Mouse (Mus musculus): Measurements from ENCODE around the gene Bpifb9b. TPM values are rescaled to one million over a fixed set of nuclear protein-coding genes. Genes with fewer than 3 reads are reported as not detected.
"Not testable (repeated sequence)": the region's sequence is repeated elsewhere in the genome, so short reads cannot be mapped to it uniquely, and the experiment has no call there.

Bpifb9b gene
- not detected in 2 replicates for polyA plus RNA-seq (2012; rRNA removed)

DNA sequence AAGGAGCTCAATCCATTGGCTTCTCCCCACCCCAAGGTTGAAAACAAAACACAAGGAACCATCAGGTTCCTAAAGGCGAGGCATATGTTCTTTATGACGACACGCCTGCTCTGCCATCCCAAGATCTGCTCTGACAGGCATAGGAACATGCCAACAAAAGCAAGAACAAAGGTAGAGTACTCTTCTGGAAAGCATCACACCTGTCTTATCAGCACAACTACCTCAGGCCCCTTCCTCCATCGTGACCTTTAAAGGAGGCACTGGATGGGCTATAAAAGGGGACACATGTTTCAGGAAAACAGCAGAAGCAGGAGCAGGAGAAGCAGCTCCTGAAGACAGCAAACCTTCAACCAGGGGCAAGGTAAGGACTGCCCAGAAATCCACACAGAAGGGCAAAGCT, at the start of gene Bpifb9b:
Bpifb9b (plus strand) TSS at position 301 of the 400 bp plus-strand sequence.
- not testable (repeated sequence) for DNase-seq (ENCODE audit: low spot score)

DNA sequence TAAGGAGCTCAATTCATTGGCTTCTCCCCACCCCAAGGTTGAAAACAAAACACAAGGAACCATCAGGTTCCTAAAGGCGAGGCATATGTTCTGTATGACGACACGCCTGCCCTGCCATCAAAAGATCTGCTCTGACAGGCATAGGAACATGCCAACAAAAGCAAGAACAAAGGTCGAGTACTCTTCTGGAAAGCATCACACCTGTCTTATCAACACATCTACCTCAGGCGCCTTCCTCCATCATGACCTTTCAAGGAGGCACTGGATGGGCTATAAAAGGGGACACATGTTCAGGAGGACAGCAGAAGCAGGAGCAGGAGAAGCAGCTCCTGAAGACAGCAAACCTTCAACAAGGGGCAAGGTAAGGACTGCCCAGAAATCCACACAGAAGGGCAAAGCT, 49.5 kb upstream of the Bpifb9b start, which contains the start of gene Bpifb9a:
Bpifb9a (plus strand) TSS at position 301 of the 400 bp plus-strand sequence.
- DNase-seq (ENCODE audit: low spot score): not testable (repeated sequence)

DNA sequence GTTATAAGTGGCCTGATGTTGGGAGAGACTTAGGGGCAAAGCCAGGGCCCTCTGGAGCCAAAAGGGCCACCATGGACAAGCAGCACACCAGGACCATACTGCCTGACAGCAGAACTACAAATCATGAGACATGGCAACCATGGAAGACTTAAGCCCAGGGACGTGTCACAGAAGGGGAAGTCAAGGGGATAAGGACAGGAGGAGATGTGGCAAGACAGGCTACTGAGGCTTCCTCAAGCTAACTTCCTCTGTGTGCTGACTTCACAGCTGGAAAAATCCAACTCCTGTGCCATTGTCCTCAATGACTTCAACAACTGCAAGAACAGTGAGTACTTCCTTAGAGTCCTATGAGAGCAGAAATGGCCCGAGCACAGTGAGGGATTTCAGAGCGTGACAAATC, 42.6 kb upstream of the Bpifb9b start:
- not testable (repeated sequence) for DNase-seq (ENCODE audit: low spot score)

DNA sequence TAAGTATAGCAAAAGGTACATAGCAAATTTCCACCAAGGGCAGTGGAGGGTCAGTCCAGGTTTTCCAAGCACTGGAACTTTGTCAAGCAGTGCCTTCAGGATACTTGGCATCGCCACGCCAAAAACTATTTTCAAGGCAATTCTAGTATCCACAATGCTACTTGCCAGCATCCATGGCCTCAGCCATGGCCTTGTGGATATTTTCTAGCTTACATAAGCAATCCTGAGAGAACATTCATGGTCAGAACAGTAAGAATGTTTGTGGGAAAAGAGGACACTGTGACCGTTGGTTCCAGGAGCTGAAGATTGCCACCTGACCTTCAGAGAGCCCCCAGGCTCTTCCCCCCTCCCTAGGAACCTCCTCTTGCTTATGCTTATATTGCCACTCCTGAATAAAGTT, 15.2 kb upstream of the Bpifb9b start:
- DNase-seq (ENCODE audit: low spot score): not testable (repeated sequence)

DNA sequence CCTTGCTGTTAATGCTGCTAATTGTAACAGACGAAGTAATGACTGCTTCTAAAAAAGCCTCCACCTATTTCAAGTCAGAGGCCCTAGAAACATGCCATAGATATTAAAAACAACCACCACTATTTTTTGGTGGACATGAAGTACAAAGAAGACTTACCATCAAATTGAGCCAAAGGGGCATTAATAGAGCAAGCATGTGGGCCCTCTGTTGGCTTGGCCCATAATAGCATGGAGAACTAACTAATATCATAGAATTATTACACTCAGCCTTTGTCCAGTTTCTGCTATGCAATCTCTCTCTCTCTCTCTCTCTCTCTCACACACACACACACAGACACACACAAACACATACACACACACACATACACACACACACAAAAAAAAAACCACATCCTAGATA, 14.2 kb upstream of the Bpifb9b start:
- DNase-seq (ENCODE audit: low spot score): no peak

DNA sequence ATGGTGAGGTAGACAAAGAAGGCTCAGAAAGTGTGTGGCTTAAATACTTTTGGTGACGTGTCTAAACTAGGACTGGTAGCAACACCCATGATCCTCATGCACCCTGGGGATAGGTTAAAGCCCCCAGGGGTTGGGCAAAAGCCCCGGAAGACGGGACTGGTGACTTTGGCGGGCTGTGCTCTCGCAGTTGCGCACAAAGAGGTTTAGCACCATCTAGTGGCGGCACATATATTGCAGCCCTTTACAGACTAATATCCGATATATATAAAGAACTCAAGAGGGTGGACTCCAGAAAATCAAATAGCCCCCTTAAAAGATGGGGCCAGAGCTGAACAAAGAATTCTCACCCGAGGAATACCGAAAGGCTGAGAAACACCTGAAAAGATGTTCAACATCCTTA, 12.3 kb upstream of the Bpifb9b start:
- DNase-seq (ENCODE audit: low spot score): not testable (repeated sequence)

DNA sequence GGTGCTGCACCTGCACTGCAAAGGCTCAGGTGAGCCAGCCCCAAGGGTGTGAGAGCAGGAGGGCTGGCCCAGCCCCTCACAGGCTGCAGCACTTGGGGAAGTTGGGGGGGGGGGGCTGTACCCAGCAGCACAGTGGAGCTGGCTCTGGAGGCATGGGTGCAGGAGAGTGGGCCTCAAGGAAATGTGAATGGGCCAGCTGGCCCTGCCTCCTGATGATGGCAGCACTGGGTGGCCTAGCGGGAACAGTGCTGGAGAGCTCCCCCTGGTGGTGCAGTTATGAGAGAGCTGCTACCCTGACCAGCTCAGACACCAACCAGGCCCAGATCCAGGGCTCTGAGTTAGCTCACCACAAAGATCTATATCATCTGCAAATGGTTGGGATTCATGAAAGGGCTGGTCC, 6.5 kb upstream of the Bpifb9b start:
- DNase-seq (ENCODE audit: low spot score): no peak

DNA sequence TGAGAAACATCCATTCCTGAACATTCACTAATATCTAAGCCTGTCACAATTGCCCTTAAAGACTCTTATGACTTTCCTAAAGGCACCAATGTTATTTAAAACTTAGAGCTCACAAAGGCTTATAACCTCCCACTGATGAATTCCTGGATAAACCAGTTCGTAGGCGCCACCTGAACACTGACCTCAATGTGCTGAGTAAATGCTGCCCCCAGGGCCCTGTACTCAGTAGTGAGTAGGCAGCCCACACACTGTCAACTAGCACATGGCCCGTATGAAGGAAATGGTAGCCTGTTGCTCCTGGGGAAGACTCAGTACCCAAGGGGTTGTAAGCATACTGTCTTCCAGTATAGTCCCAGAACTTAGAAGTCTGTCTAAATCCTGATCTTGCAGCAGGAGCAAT, 5.3 kb upstream of the Bpifb9b start:
- DNase-seq (ENCODE audit: low spot score): no peak

DNA sequence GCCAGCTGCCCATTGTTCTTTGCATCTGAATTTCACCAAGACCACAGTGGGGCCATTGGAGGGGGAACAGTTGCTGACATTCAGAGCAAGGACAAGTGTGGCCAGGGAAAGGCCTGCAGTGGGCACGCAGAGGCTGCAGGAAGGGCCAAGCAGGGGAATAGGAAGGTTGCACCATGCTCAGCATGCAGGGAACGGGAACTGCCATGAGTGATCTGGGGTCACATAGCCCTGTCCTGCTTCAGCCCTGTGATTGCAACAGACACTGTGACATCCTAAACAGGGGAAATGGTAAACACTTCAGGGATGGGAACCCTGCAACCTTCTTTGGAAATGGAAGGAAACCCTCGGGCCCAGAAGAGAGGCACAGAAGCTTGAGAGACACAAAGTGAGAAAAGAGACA, 2.4 kb upstream of the Bpifb9b start:
- DNase-seq (ENCODE audit: low spot score): not testable (repeated sequence)

DNA sequence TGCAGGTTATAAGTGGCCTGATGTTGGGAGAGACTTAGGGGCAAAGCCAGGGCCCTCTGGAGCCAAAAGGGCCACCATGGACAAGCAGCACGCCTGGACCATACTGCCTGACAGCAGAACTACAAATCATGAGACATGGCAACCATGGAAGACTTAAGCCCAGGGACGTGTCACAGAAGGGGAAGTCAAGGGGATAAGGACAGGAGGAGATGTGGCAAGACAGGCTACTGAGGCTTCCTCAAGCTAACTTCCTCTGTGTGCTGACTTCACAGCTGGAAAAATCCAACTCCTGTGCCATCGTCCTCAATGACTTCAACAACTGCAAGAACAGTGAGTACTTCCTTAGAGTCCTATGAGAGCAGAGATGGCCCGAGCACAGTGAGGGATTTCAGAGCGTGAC, 6.7 kb downstream of the Bpifb9b start:
- not testable (repeated sequence) for DNase-seq (ENCODE audit: low spot score)

DNA sequence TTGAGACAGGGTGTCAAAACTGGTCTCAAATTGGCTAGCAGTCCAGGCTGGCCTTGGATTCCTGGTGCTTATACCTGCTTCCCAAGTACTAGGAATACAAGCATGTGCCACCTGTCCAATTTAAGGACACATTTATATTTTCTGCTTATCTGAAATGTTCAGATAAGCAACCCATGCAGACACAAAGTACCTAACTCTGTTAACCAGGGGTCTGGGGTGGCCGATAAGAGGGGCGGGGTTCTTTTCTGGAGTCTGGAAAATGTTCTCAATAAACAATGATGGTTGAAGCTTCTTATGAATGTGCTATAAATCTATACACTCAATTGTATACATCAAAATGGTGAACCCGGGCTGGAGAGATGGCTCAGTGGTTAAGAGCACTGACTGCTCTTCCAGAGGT, 19.8 kb downstream of the Bpifb9b start:
- DNase-seq (ENCODE audit: low spot score): no peak

DNA sequence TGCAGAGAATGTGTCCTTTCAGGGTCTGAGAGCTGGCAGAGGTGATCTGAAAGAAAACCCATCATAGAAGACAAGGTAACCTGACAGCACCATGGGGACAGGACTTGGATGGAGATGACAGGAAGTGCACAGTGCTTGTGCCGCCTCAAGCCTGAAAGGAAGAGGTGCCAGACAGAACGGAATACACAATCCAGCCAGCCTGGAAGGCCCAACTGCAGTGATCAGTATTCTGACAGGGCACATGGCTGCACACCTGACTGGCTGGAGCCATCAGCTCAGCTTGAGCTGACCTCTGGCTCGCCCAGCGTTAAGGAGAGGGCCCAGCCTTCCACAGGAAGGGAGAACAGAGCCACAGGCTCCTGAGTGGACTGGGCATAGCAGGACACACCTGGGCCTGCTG, 28.5 kb downstream of the Bpifb9b start:
- no peak for DNase-seq (ENCODE audit: low spot score)

DNA sequence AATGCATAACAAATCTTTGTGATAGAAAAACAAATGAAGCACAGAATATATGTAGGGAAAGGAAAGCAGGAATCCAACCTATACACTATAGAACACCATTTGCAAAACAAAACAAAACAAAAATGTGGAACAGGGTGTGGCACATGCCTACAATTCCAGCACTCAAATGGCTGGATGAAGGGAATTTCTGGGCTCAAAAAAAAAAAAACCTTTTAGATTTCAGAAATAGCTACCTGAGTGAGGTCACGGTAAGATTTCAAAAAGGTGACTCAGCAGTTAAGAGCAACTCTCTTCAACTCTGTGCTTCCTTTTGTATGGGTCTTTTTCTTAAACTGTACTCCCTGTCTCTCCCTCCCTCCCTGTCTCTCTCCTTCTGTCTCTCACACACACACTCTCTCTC, 31.1 kb downstream of the Bpifb9b start:
- no peak for DNase-seq (ENCODE audit: low spot score)

DNA sequence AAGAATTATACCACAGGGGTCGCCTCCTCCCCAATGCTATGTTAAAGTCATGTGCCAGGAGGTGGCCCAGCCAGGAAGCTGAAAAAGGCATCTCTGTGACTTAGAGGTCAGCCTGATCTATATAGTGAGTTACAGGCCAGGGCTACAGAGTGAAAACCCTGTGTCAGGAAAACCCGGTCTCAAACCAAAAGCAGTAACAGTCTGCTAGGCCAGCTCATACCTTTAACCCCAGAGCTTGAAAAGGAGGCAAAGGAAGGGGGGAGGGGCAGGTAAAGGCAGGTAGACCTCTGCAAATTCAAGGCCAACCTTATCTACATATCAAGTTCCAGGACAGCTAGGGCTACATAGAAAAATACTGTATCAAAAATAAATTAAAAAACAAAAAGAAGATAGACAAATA, 32.3 kb downstream of the Bpifb9b start:
- DNase-seq (ENCODE audit: low spot score): no peak

DNA sequence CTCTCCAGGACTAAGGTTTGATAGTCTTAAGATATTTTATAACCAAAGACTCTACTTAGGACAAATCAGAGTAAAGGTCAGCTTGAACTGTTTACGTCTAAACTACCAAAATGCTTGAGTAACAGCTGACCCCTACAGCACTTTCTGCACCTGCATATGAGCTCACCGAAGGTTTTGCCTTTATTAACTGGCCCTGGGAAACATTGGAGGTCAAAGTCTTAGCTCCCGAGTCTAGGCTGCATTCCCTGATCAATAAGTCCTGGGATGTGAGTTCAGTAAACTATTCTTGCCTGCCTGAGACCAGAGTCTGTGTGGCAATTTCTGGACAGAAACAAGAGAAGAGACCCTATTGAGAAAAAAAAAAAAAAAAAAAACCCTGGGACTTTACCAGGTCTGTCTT, 41.1 kb downstream of the Bpifb9b start:
- no peak for DNase-seq (ENCODE audit: low spot score)

DNA sequence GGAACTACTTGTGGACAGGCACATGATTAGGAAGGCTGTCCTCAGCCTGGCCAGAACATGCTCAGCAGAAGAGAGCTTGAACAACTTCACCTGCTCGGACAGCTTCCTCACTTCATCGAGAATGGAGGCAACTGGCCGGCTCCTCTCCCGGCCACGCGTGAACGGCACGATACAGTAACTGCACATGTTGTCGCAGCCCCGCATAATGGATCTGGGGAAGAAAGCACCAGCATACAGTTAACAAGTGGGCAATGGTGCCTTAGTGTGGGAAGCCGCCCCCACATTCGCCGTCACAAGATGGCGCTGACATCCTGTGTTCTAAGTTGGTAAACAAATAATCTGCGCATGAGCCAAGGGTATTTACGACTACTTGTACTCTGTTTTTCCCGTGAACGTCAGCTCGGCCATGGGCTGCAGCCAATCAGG, 47.0 kb downstream of the Bpifb9b start:
- DNase-seq (ENCODE audit: low spot score): not testable (repeated sequence)

DNA sequence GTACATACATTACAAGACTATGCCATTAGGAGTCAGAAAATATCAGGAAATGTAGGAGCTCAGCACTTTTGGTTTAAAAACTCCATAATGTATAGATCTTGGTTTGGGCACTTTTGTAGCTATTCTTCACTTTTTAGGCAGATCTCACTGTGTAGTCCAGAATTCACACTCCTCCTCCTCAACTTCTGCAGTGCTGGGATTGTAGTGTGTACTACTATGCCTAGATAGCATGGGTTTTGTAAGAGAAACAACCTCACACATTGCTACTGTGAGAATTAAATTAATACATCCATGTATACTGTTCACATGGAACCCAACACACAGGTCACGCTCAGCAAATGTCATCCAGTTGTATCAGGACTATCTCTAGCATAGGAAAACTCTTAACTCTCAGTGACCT, 60.5 kb downstream of the Bpifb9b start:
- no peak for DNase-seq (ENCODE audit: low spot score)

Other genes with a start within 250 kb of the Bpifb9b start
- not detected in 2 replicates for gene Bpifa3, start 176.9 kb upstream of the Bpifb9b start, polyA plus RNA-seq (2012; rRNA removed)
- not detected in 2 replicates for gene Bpifa1, start 164.3 kb upstream of the Bpifb9b start, polyA plus RNA-seq (2012; rRNA removed)
- gene Bpifa5, start 144.6 kb upstream of the Bpifb9b start, polyA plus RNA-seq (2012; rRNA removed): not detected in 2 replicates
- not detected in 2 replicates for gene Bpifb1, start 116.4 kb upstream of the Bpifb9b start, polyA plus RNA-seq (2012; rRNA removed)
- 0.27 and 0.37 TPM in 2 replicates for gene Bpifb5, start 83.5 kb upstream of the Bpifb9b start, polyA plus RNA-seq (2012; rRNA removed)
- gene Bpifb9a, start 49.4 kb upstream of the Bpifb9b start, polyA plus RNA-seq (2012; rRNA removed): not detected in 2 replicates
- gene Cdk5rap1, start 65.8 kb downstream of the Bpifb9b start, polyA plus RNA-seq (2012; rRNA removed): 16.9 and 25.0 TPM in 2 replicates
- 16.5 and 17.7 TPM in 2 replicates for gene Snta1, start 100.9 kb downstream of the Bpifb9b start, polyA plus RNA-seq (2012; rRNA removed)
- gene Cbfa2t2, start 129.3 kb downstream of the Bpifb9b start, polyA plus RNA-seq (2012; rRNA removed): 16.2 and 16.6 TPM in 2 replicates
- 0.41 and 0.44 TPM in 2 replicates for gene 1700003F12Rik, start 239.9 kb downstream of the Bpifb9b start, polyA plus RNA-seq (2012; rRNA removed)
- gene Actl10, start 244.5 kb downstream of the Bpifb9b start, polyA plus RNA-seq (2012; rRNA removed): not detected in 2 replicates

Data from urinary bladder, adult 2 months (tissue).